Mouse (Mus musculus) heart, adult 2 months (tissue): ENCODE results near the gene Trim32. TPM values are rescaled to one million over a fixed set of nuclear protein-coding genes. Genes with fewer than 3 reads are reported as not detected.

Source experiments
- DNase-seq, 2 experiments: peaks; one replicate each; pipeline ENCODE4 v3.0.0; 2021
- H3K27ac ChIP-seq: fragments of 200-600 bp; 2 replicates; pipeline ENCODE4 v1.8.1; 2022
- H3K27me3 ChIP-seq: fragments of 200-500 bp; 2 replicates; pipeline ENCODE4 v1.6.1; 2012; ENCODE audit warnings: mild to moderate bottlenecking, low read length, inconsistent platforms, mixed read lengths; ENCODE audit not compliant: control insufficient read depth, insufficient read depth
- H3K36me3 ChIP-seq: fragments of 200-500 bp; 2 replicates; pipeline ENCODE4 v1.6.1; 2012; ENCODE audit warnings: low read length, inconsistent platforms; ENCODE audit not compliant: control insufficient read depth, insufficient read depth
- H3K4me1 ChIP-seq: fragments of 200-500 bp; 2 replicates; pipeline ENCODE4 v1.6.1; 2011; ENCODE audit warnings: low read length; ENCODE audit not compliant: control insufficient read depth, insufficient read depth
- H3K4me3 ChIP-seq: fragments of 200-600 bp; 2 replicates; pipeline ENCODE4 v1.8.1; 2022
- H3K79me2 ChIP-seq: fragments of 200-500 bp; replicated peaks from 2 replicates; pipeline ENCODE4 v1.6.1; 2012; ENCODE audit warnings: mild to moderate bottlenecking, inconsistent platforms, low read length, moderate library complexity, mixed read lengths; ENCODE audit not compliant: control insufficient read depth, insufficient read depth
- H3K9ac ChIP-seq: fragments of 200-500 bp; 2 replicates; pipeline ENCODE4 v1.6.1; 2012; ENCODE audit warnings: low read depth, mild to moderate bottlenecking, control low read depth, inconsistent platforms, low read length, mixed read lengths
- CTCF ChIP-seq: fragments of 200-600 bp; IDR thresholded peaks from 2 replicates; pipeline ENCODE4 v1.8.1; 2022; ENCODE audit warnings: antibody characterized with exemption, mild to moderate bottlenecking, moderate library complexity
- EP300 ChIP-seq: fragments of 200-500 bp; IDR thresholded peaks from 2 replicates; pipeline ENCODE4 v1.6.1; 2011; ENCODE audit warnings: low read depth, low read length, control low read depth; ENCODE audit not compliant: insufficient read depth
- POLR2A ChIP-seq: fragments of 200-500 bp; IDR thresholded peaks from 2 replicates; pipeline ENCODE4 v1.6.1; 2011; ENCODE audit warnings: mild to moderate bottlenecking, low read depth, low read length, control low read depth; ENCODE audit not compliant: insufficient read depth
- WGBS: fragments of 180-500 bp; shearing (Covaris S2); methylation state at CpG from one replicate; pipeline ENCODE4 v1.1.7; 2018; 5-methylcytosine and 5-hydroxymethylcytosine counted together
- intact Hi-C: fragments of 180-260 bp; cut with DNase I; formaldehyde crosslinking; loops from one replicate; pipeline ENCODE4 v1.15.1; 2025
- long read RNA-seq: library from polyadenylated mRNA; stranded (forward); transcript quantifications from one replicate; pipeline ENCODE4 v2.0.0, GENCODE M21; 2021
- polyA plus RNA-seq: library from polyadenylated mRNA; depleted of rRNA; stranded (reverse); fragments of >200 nt; gene quantifications from 2 replicates; pipeline ENCODE4 v1.2.3, GENCODE M21; 2012; rRNA removed
- total RNA-seq, 2 experiments: library from RNA; stranded (reverse); gene quantifications; 2 replicates each; pipeline ENCODE4 v1.2.3; 2021

Gene Trim32
- total RNA-seq: 10 to 100 TPM; 16.2 to 18.3 TPM
- polyA plus RNA-seq: 11.8 and 12.2 TPM in 2 replicates
- long read RNA-seq, transcript Trim32-202 (2 exons, 3,191 nt): minor isoform, 11 of 26 reads
- long read RNA-seq, transcript Trim32-201 (2 exons, 3,194 nt): major isoform, 14 of 26 reads
- long read RNA-seq, partial matches to known transcripts: 1 of 26 reads
- long read RNA-seq, other reads (novel, unspliced or antisense): 0 of 26 reads

GRCm38 (mm10) chr4:65604504-65605150 lies at the start of gene Trim32:
Gene Trim32, plus strand, starts transcription at chr4:65604986.
- Histone ChIP-seq H3K4me1 (peaks cover 9% of the 10 kb centered on the region), H3K4me3 (peak within 1 kb of the TSS; percentile 96), H3K79me2 (no peaks in the 10 kb centered on the region; the same call in 1 of the 2 replicates), H3K36me3 (0 out of 2 replicates have a peak, but pooled peaks cover 5% of the 10 kb centered on the region), H3K27ac (peak within 1 kb of the TSS; percentile 82), H3K9ac (peak within 1 kb of the TSS; percentile 88), H3K27me3 (no peaks in the 10 kb centered on the region)
- WGBS: 4% methylated on average over 33 of the region's 33 CpGs
- intact Hi-C loops: no loop called here
- peak; percentile 98 to 100 for DNase-seq
- TF ChIP-seq CTCF: no peak
- 0 out of 2 replicates have a peak, but pooled peaks have one; percentile 31 for TF ChIP-seq EP300
- peak; percentile 77 for TF ChIP-seq POLR2A

- WGBS: 64% methylated on average over 4 of the region's 4 CpGs
- Histone ChIP-seq H3K27ac (no peak overlapping the region), H3K4me1 (no peaks in the 10 kb centered on the region), H3K4me3 (no peak overlapping the region), H3K9ac (no peak overlapping the region), H3K36me3 (no peaks in the 10 kb centered on the region), H3K27me3 (no peaks in the 10 kb centered on the region), H3K79me2 (no peaks in the 10 kb centered on the region)
- no peak for DNase-seq
- intact Hi-C loops: no loop called here
- TF ChIP-seq EP300: no peak
- TF ChIP-seq CTCF: no peak
- TF ChIP-seq POLR2A: no peak
These were observed 39.3 kb upstream of the Trim32 start for GRCm38 (mm10) chr4:65565493-65565892.

- no peaks in the 10 kb centered on the region for H3K4me1 ChIP-seq
- H3K27me3 ChIP-seq: no peaks in the 10 kb centered on the region
- H3K27ac ChIP-seq: no peak overlapping the region
- intact Hi-C loops: no loop called here
- TF ChIP-seq CTCF (peak; percentile 37), POLR2A (no peak), EP300 (no peak)
- no peak overlapping the region for H3K9ac ChIP-seq
- H3K4me3 ChIP-seq: no peak overlapping the region
- no peak for DNase-seq
- H3K79me2 ChIP-seq: no peaks in the 10 kb centered on the region
- H3K36me3 ChIP-seq: no peaks in the 10 kb centered on the region
- WGBS: 54% methylated on average over 1 of the region's 1 CpGs
These were observed 24.5 kb upstream of the Trim32 start for GRCm38 (mm10) chr4:65580254-65580653.

DNA sequence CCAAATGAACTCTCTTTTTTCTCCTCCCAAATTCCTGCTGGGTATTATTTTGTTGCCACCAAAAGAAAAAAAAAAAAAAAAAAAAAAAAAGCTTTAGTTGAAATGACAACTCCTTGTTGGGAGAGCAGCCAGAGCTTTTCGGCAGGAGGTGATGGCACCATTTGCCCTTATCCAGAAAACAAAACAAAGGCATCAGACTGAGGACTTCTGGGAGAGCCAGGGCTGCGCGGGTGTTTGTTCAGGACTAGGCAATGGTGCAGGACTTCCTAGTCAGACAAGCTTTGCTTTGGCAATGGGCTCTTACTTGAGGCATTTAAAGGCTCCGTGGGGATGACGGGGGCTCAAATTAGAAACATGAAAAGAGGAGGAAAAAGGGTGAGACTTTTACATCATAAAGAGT lies 17.8 kb upstream of the Trim32 start:
- Histone ChIP-seq H3K27ac (no peak overlapping the region), H3K4me3 (no peak overlapping the region), H3K4me1 (no peaks in the 10 kb centered on the region), H3K9ac (no peak overlapping the region), H3K27me3 (no peaks in the 10 kb centered on the region), H3K36me3 (no peaks in the 10 kb centered on the region), H3K79me2 (no peaks in the 10 kb centered on the region)
- intact Hi-C loops: no loop called here
- DNase-seq: peak in 1 of 2 experiments; percentile 10
- TF ChIP-seq CTCF (no peak), EP300 (no peak), POLR2A (no peak)
- WGBS: 29% methylated on average over 5 of the region's 5 CpGs

- intact Hi-C loops: loop anchor here (1.0 to 5.0 kb wide), 3 partner anchors 467 to 1067 kb away; partner anchors contain the start of gene Pappa
- no peak overlapping the region for H3K9ac ChIP-seq
- no peaks in the 10 kb centered on the region for H3K36me3 ChIP-seq
- H3K4me3 ChIP-seq: no peak overlapping the region
- no peak overlapping the region for H3K27ac ChIP-seq
- TF ChIP-seq EP300: no peak
- TF ChIP-seq CTCF: peak; percentile 76
- H3K4me1 ChIP-seq: no peaks in the 10 kb centered on the region
- no peaks in the 10 kb centered on the region for H3K27me3 ChIP-seq
- H3K79me2 ChIP-seq: no peaks in the 10 kb centered on the region
- no peak for DNase-seq
These were observed 15.0 kb upstream of the Trim32 start for GRCm38 (mm10) chr4:65589780-65590179.
